Mouse (Mus musculus) limb, embryonic 13.5 days (tissue): ENCODE measurements around the gene Tmem87a. TPM values are rescaled to one million over a fixed set of nuclear protein-coding genes. Genes with fewer than 3 reads are reported as not detected.

Source experiments
- polyA plus RNA-seq: library from polyadenylated mRNA; unstranded; fragments of >200 nt; fragmentation: Nextera tagmentation; extraction: Ambion mirVana; gene quantifications from 2 replicates; pipeline ENCODE4 v1.2.1, GENCODE M21; 2015

Gene Tmem87a
- polyA plus RNA-seq, 1 experiment from 2014 or later: 8.9 TPM

Other genes starting within 250 kb of the Tmem87a start
- 40.4 and 47.4 TPM in 2 replicates for gene Ehd4, start 249.5 kb downstream of the Tmem87a start, polyA plus RNA-seq
- 0.10 and 0.19 TPM in 2 replicates for gene Pla2g4e, start 158.8 kb downstream of the Tmem87a start, polyA plus RNA-seq
- gene Pla2g4d, start 114.9 kb downstream of the Tmem87a start, polyA plus RNA-seq: 0.06 and 0.19 TPM in 2 replicates
- gene Pla2g4f, start 89.9 kb downstream of the Tmem87a start, polyA plus RNA-seq: 0.64 and 0.75 TPM in 2 replicates
- 25.6 and 27.6 TPM in 2 replicates for gene Vps39, start 51.0 kb downstream of the Tmem87a start, polyA plus RNA-seq
- gene Ganc, start 217 bp downstream of the Tmem87a start, polyA plus RNA-seq: 9.1 and 9.2 TPM in 2 replicates
- 2.7 and 3.7 TPM in 2 replicates for gene Capn3, start 51.9 kb upstream of the Tmem87a start, polyA plus RNA-seq
- gene Zfp106, start 159.7 kb upstream of the Tmem87a start, polyA plus RNA-seq: 50.4 and 54.9 TPM in 2 replicates
- 56.0 and 58.8 TPM in 2 replicates for gene Snap23, start 163.6 kb upstream of the Tmem87a start, polyA plus RNA-seq
- 26.4 and 27.1 TPM in 2 replicates for gene Haus2, start 205.3 kb upstream of the Tmem87a start, polyA plus RNA-seq
- gene Lrrc57, start 205.4 kb upstream of the Tmem87a start, polyA plus RNA-seq: 26.3 and 27.9 TPM in 2 replicates
- 5.6 and 5.8 TPM in 2 replicates for gene Stard9, start 225.0 kb upstream of the Tmem87a start, polyA plus RNA-seq